Mouse (Mus musculus) adrenal gland, adult 8-10 months (tissue): ENCODE data around the gene Dpf1. TPM values are rescaled to one million over a fixed set of nuclear protein-coding genes. Genes with fewer than 3 reads are reported as not detected.

Experiments
- DNase-seq: peaks from one replicate; pipeline ENCODE4 v3.0.0; 2022
- total RNA-seq, 4 experiments: library from RNA; stranded (reverse); gene quantifications; 2 replicates each; pipeline ENCODE4 v1.2.4; 2022

Dpf1 gene
- total RNA-seq, 4 experiments from 2014 or later: 2.6 to 6.1 (median 4.0) TPM

DNA sequence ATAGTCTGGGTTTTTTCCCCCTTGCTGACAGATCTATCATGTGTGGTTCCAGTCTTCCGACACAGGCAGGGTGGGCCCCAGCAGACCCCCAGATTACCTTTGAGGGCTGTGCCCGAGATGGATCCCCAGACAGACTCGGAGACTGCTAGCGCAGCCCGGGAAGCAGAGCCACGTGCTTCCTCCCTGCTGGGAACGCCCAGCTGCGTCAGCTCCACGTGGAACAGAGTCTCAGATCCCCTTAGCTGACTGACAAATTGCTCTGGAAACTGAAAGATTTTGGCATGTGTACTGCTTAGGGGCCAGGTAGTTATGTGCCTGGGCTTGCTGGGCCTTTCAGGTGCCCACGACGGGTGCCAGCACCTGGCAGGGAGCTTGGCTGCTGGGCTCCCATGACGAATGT lies 38.0 kb downstream of the Dpf1 start:
- no peak for DNase-seq

DNA sequence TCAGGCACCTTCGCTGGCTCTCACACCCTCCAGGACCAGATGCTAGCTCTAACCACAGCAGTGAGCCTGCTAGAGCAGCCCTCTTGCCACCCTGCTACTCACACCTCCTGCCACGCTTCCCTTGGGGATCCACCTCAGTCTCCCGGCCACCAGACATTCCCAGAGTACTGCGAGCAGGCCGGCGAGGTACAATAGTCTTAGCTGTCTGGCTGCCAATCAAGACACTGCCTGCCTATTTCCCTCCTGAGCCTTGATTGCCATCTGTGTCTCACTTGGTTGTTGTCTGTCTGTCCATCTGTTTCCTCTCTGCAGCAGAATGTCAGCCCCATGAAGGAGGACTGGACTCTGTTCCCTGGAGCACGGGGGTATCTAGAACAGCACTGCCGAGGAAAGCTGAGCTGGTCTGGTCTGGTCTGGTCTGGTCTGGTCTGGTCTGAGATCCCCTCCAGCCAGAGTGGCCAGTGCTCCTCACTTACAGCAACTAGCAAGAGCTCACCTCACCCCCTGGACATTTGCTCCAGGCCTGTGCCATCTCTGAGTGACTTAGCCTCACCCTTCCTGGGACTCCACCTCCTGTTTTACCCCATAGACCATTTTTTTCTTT lies 38.8 kb downstream of the Dpf1 start:
- no peak for DNase-seq

DNA sequence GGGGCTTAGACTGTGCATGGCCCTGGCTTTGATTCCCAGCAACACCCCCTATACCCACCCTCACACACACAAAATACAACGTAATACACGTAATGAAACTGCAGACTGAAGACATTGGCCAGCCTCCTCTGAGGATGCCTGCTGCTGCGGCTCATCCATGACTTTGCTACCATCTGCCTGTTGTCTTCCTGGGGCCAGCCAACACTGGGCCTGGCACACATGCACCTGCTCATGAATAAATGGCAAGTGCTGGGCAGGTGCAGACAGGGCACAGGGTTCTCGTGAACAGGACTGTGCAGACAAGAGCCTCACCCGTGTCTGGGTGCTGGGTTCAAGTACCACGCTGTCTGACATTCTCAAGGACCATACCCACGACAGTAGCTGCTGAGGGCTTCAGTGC lies 40.0 kb downstream of the Dpf1 start:
- DNase-seq: no peak

DNA sequence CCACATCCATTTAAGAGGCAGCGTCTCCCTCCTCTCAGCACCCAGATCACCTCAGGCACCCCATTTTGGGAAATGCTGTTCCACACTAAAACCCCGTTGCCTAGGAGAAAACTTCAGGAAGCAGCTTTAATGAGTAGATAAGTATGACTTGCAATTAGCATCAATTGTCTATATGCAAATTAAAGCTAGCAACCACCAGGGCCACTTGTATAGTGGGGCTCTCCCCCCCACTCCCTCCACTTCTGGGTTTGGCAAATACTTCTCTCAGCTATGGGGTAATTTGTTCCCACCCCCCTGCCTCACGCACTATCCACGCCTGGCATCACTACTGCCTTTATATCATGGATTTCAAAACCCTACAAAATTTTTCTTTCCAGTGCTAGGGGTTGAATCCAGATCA lies 41.8 kb downstream of the Dpf1 start:
- DNase-seq: no peak

DNA sequence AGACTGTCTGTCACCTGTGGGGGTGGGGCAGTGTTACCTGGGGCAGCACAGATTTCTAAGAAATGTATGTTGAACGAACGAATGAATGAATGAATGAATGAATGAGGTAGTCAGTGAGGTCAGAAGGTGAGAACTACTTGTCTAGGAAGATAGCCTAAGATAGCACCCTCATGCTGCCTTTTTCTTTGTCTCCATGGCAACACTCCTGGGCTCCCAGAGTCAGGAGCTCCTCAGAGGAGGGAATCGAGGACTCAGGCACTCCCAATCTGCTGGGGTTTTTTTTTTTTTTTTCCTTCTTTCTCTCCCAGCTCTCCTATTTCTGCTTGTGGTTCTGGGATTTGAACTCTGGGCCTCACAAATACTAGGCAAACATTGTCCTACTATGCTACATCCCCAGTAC lies 42.5 kb downstream of the Dpf1 start:
- no peak for DNase-seq

DNA sequence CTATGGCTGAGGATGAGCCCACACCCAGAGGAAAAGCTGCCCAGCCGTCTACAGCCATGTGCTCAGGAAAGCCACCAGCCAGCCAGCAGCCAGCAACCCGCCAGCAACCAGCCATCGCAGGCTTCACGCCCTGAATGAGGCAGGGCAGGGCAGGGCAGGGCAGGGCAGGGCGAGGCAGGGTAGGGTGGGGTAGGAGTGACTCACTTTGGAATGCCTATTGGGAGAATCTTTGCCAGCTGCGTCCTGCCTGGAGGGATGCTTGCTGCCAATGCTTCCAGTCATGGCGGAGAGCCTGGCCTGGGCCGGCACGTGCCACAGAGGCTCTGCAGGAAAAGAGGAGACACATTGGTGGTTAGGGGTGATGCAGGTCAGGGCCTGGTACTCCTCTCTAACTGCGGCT lies 46.7 kb downstream of the Dpf1 start:
- no peak for DNase-seq

DNA sequence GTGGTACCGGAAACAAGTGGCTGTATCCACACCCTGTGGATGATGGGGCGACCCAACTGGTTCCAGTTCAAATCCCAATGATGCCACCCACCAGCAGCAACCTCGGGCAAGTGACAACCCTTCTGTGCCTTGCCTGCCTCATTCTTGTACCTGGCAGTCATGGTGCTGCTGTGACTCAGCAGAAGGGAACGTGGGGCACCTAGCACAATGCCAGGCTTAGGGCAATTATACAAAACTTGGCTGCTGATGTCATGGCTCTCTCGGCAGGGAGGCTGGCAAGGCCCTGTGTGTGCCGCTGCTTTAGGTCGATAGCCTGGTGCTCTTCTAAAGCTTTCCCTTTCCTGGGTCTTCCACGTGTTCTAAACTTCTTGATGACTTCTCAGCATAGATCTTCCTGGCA lies 48.5 kb downstream of the Dpf1 start:
- no peak for DNase-seq

DNA sequence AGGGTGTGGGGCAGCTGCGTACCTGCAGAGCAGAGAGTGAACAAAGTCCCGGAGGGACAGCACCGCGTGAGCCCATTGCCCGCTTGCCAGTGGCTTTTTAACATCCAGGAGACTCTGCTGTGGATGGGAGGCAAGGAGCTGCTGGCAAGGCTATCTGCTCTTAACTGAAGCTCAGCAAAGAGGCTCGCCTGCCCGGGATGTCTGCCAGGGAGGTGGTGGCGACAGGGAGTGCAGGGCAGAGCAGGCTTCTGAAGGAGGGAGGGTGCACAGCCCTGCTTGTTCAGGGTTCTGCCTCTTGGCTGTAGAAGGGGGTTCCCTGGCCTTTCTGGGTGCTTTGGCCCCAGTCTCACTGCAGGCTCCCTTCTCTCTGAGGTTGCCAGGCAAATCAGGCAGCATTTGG lies 50.4 kb downstream of the Dpf1 start:
- peak; percentile 74 for DNase-seq

DNA sequence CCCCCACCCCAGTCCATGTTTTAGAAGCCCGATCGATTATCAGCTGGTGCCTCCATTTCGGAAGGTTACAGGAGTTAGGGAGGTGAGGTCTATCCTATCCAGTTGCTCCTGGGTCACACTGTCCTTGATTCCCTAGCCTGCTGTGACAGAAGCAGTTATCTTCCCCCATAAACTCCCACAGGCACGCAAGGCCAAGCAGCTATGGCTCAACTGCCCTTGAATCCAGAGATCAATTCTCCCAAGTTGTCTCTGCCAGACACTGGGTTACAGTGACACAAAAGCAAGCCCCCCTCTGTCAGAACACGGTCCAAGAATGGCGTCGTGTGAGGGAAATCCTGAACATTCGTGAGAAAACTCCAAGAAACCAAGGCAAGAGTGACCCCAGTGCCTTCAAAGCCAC lies 51.7 kb downstream of the Dpf1 start:
- peak; percentile 71 for DNase-seq

DNA sequence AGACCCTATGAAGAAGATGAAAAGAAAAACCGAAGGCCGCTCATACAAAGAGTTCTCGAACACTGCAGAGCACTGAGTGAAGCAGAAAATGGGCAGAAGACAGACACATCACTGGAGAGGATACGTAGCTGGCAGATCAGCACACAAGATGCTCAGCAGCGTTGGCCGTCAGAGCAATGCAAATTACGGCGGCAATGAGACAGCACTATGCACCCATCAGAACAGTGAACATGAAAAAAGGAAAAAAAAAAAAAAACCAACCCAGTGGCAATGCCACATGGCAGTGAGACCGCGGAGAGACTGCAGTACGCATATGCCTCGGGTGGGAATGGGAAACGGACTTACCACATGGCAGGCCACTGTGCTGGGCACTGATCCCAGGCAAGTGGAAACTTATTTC lies 57.7 kb downstream of the Dpf1 start:
- DNase-seq: no peak

DNA sequence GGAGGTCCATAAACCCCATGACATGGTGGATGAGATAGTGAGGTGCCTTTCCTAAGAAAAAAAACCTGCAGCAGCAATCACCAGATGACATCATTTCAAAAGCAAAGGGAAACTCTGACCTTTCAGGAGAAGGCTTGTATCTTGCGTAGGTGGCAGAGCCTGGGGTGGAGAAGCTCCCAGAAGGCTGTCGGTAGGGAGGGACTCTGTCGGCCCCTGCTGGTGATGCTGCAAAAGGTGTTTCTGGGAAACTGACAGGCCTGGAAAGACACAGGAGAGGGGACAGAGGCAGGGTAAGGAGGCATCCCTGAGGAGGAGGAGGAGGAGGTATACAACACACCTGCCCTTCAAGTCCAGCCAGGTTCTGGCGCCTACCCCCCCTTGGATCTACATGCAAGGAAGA lies 60.3 kb downstream of the Dpf1 start:
- DNase-seq: peak; percentile 61

DNA sequence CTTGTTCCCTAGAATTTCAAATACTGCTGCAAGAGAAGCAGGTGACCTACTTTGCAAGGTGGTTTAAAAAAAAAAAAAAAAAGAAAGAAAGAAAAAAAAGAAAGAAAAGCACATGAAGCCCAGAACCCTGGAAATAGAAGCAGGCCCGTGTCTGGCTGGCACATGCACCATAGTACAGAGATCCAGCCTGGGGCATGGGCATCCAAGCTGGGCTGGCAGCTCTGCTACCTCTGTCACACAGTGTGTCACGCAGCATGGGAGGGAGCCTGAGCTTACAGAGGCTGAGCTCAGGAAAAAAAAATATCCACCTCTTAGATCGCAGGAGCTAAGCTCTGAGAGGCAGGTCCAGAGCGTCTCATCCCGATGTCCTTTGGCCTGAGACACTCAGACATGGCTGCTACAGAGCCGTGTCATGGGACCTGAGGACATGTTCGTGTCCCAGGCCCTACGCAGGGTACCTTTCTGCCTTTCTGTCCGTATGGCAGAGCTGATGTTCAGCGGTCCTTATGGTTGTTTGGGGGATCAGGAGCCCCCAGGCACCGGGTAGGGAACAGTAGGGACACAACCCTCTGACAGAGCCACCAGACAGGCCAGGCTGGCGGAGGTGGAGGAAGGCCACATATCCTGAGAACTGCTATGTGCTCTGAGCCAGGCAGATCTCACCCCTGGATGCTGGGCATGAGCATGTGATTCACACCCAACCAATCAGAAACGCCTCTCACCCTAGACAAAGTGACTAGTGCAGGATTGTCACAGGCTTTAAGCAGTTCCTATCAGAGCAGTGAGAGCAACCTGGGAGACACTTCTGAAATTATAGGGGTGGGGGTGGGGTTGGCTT lies 63.6 kb downstream of the Dpf1 start:
- no peak for DNase-seq

Other genes starting within 250 kb of the Dpf1 start
- gene Ryr1, start 178.8 kb upstream of the Dpf1 start, total RNA-seq: under 1 TPM; 0.17 to 0.25 (median 0.22) TPM
- gene Rasgrp4, start 169.1 kb upstream of the Dpf1 start, total RNA-seq: 1 to 10 TPM; 1.3 to 1.6 (median 1.4) TPM
- gene Fam98c, start 147.7 kb upstream of the Dpf1 start, total RNA-seq: 10 to 100 TPM; 10.1 to 19.9 (median 14.7) TPM
- 1 to 10 TPM; 1.2 to 2.1 (median 1.7) TPM for gene Ggn, start 133.7 kb upstream of the Dpf1 start, total RNA-seq
- gene Spred3, start 133.5 kb upstream of the Dpf1 start, total RNA-seq: 10 to 100 TPM in 2 of 4 experiments, 1 to 10 TPM in 2; 6.6 to 19.2 (median 12.7) TPM
- gene Psmd8, start 123.2 kb upstream of the Dpf1 start, total RNA-seq: 100 to 1,000 TPM; 167 to 191 (median 174) TPM
- 1 to 10 TPM in 1 of 4 experiments, under 1 TPM in 3; 0.73 to 1.6 (median 0.82) TPM for gene Catsperg1, start 89.9 kb upstream of the Dpf1 start, total RNA-seq
- gene Kcnk6, start 71.4 kb upstream of the Dpf1 start, total RNA-seq: 1 to 10 TPM; 1.2 to 2.6 (median 1.8) TPM
- 10 to 100 TPM; 42.7 to 50.6 (median 44.6) TPM for gene Yif1b, start 65.6 kb upstream of the Dpf1 start, total RNA-seq
- 1 to 10 TPM; 3.0 to 6.9 (median 3.7) TPM for gene 2200002D01Rik, start 55.5 kb upstream of the Dpf1 start, total RNA-seq
- 100 to 1,000 TPM in 2 of 4 experiments, 10 to 100 TPM in 2; 75.9 to 116 (median 96.8) TPM for gene Spint2, start 22.0 kb upstream of the Dpf1 start, total RNA-seq
- gene Ppp1r14a, start 14.6 kb upstream of the Dpf1 start, total RNA-seq: 1 to 10 TPM; 4.8 to 8.0 (median 5.5) TPM
- gene Sipa1l3, start 214.7 kb downstream of the Dpf1 start, total RNA-seq: 10 to 100 TPM; 33.2 to 42.3 (median 40.6) TPM